Mouse (Mus musculus): Measurements from ENCODE around the gene Fam163b.
A peak's percentile ranks its signal among the peaks of the same experiment; 100 is the strongest.

Fam163b gene

DNA sequence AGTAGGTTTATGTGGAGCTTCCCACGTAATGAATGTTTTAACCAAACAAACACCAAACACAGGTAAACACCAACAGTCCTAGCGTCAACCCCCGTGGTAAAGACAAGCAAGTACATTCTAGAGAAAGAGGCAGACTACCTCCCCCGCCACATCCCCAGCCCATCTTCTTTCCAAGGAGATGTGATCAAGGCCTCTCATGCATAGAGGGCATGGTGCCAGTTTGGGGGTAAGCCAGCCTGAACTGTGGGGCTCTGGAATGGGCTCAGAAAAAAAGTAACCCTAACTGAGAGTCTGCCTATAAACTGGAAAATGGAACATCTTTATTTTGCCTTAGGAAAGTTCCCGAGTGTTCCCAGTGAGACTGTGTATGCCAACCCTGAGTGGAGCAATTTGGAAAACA, 6.4 kb downstream of the Fam163b start:
- DNase-seq (ENCODE audit: low read depth, low spot score) = no peak

DNA sequence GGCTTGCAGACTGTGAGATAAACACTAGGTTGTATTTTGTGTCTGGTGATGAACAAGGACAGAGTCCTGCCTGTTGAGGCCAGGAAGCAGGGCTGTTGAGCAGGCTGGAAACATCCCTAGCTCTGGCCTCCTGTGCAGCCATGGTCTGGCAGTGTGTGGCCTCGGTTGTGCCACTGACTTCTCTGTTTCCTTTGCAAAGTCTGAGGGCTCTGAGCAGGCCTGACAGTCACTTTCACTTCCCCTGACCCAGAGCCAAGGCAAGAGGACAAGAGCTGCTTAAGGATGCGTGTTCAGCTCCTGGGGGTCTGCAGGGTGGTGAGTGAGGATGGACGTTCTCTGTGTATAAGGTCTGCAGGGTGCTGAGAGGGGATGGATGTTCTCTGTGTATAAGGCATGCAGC, 13.3 kb downstream of the Fam163b start:
- DNase-seq (ENCODE audit: low read depth, low spot score) = no peak

DNA sequence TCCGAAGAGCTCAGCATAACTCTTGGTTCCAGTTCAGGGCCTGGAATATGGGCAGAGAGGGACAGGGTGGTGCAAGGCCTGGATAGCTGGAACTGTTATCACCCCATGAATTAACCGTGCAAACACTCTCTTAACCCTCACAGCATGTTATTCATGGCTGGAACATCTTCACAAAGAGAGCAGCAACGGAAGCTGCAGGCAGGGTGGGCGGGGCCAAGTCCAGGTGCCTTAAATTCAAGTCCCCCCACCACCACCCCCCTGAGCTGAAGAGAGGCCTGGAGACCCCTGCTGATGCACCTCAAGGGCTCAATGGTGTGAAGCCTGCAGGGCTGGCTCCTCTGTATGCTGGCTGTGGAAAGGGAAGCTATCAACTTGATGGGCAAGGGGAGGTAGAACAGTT, 15.8 kb downstream of the Fam163b start:
- DNase-seq (ENCODE audit: low read depth, low spot score) = no peak

GRCm38 (mm10) chr2:27125979-27126378, 16.3 kb downstream of the Fam163b start:
- peak; percentile 53 for DNase-seq (ENCODE audit: low read depth, low spot score)

DNA sequence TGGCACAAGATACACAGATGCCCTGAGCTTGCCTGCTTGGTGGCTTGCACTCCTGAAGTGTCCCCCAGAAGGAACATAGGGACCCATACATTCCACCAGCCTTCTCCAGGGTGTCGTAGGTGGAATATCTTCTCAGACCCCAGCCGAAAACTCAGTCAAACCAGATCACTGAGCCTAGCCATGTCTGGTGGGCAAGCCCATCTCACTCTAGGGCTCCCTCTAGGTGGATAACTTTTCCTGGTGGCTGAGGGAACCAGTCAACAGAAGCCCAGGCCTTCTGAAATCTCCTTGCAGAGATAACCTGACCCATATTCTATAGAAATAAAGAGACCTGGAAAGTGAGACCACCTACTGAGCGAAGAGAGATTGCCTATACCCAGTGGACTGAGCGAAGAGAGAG, 19.2 kb downstream of the Fam163b start:
- DNase-seq (ENCODE audit: low read depth, low spot score) = no peak

DNA sequence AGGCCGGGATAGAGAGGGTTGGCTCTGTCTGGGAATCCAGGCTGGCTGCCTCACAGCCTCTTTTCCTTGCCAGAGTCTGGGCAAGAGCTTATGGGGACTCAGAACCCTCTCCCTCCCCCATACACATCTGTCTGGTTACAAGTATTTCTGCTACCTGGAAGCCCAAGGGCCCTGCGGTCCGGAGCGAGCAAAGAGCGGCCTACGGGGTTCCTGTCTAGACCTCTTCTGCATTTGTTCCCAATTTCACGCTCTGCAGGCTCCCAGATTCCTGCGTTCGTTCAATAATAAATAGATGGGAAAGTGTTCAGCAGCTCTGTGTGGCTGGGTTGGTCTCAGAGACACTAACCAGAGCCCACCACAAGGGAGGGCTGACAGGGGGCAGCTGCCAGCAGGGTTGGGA, 19.7 kb downstream of the Fam163b start:
- no peak for DNase-seq (ENCODE audit: low read depth, low spot score)

DNA sequence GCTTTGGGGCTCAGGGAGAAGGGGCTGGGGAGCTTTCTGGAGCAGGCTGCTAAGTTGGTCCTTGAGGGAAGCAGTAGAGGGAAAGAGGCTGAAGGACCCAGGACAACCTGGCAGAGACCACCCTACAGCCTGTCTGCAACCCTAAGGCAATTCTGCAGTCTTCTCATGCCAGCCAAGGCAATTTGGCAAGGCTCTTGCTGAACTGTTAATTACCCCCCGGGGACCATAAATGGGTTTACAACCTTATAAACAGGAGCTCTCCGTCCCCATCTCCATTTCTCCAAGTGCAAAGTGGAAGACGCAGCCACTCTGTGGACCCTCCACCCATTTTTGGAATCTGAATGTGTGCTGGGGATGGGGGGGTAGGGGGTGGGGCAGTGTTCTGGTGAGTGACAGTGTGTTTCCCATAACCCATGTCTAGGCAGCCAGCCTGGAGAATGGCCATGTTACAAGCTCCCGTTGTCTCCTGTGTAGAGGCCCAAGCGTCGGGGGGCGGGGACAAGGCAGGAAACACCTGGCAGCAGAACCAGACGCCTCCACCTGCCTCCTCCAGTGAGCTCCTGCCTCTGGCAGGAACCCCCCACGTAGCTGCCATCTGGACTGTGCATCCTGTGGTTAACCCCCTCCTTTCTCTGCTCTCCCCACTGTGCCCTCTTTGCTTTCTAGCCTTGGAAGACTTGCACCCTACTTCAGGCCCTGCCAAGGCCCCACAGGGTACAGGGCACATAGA, 20.5 kb downstream of the Fam163b start:
- DNase-seq (ENCODE audit: low read depth, low spot score) = peak; percentile 73

- no peak for DNase-seq (ENCODE audit: low read depth, low spot score)
Measured at GRCm38 (mm10) chr2:27120241-27120641, 22.1 kb downstream of the Fam163b start.

DNA sequence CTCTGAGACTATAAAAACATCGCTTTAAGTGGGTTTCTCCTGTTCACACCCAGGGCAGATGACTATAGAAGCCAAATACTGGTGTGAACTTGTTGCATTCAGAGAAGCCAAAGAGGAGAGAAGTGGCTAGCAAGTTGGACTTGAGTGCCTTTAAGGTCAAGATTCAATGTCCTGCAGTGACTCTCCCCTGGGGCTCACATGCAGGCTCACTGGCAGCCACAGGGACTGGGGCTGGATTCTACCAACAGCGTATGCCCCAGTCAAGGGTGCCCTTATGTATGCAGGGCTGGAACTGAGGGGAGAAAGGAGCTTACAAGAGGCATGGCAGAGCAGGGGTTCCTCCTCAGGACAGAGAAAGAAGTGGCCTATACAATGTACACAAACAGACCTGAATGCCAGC, 22.5 kb downstream of the Fam163b start:
- no peak for DNase-seq (ENCODE audit: low read depth, low spot score)

DNA sequence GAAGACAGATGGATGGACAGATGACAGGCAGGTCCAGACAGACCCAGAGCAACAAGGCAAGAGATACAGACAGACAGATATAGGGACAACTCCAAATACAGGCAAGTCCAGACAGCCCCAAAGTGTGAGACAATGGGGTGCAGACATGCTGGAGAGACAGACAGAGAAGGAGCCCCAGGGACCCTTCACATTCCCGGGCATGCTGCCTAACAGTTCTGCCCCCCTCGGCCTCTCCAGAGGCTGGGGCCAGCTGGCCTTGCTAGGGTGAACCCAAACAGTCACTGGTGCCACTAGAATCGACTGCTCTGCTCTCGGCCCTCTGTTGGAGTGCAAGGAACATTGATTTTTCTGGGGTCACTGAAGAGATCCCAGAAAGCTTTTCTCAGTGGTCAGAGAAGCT, 23.8 kb downstream of the Fam163b start:
- DNase-seq (ENCODE audit: low read depth, low spot score) = no peak

DNA sequence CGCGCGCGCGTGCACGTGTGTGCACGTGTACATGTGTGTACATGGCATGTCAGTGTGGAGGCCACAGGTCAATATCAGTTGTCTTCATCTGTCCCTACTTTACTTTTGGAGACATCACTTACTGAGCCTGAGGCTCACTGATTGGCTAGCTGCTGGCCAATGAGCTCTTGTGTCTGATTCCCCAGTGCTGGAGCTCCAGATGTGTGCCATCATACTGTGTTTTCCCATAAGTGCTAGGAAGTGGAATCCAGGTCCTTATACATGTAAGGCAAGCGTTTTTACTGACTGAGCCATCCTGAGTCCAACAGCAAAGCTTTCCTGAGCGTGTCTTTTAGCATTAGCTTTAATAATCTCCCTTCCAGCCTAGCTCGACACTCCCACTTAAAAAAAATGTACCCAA, 28.1 kb downstream of the Fam163b start:
- DNase-seq (ENCODE audit: low read depth, low spot score) = no peak

DNA sequence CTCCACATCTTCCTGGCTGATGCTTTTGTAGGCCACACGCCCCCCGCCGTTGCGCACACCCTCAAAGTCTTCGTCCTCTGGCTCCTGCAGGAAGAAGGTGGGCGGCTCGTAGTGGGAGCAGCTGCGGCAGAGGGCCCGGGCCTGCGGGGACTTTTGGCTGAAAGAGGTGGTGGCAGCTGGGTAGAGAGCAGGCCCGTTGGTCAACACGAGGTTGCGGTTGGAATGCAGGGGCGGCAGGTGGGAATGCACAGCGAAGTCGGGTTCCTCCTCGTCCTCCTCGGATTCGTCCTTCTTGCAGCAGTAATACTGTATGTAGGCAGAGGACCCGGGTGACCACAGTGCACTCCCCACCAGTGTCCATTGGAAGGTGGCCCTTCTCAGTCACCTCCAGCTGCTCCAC, 29.7 kb downstream of the Fam163b start:
- DNase-seq (ENCODE audit: low read depth, low spot score) = no peak

- DNase-seq (ENCODE audit: low read depth, low spot score) = peak; percentile 91
Measured at GRCm38 (mm10) chr2:27109052-27109451, 33.2 kb downstream of the Fam163b start.

- DNase-seq (ENCODE audit: low read depth, low spot score) = no peak
Measured at GRCm38 (mm10) chr2:27108144-27108543, 34.1 kb downstream of the Fam163b start.

GRCm38 (mm10) chr2:27106816-27107215, 35.5 kb downstream of the Fam163b start:
- DNase-seq (ENCODE audit: low read depth, low spot score) = peak; percentile 23

DNA sequence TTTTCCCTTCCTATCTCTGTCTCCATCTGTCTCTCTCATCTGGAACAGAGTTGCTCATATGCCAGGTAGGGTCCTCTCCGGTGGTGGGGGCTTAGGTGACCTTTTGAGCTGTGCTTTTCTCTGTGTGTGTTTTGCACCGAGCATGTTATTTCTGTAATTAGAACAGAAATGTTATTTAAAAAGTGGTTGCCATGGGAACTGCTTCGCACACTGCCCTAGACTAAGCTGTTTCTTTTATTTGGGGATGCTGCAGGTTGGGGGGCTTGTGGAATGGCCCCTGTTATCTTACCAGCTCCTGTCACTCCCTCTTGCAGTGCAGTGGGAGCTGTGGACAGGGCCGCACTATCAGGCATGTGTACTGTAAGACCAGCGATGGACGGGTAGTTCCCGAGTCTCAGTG, 38.7 kb downstream of the Fam163b start:
- peak; percentile 78 for DNase-seq (ENCODE audit: low read depth, low spot score)

- peak; percentile 66 for DNase-seq (ENCODE audit: low read depth, low spot score)
Measured at GRCm38 (mm10) chr2:27097776-27098175, 44.5 kb downstream of the Fam163b start.

DNA sequence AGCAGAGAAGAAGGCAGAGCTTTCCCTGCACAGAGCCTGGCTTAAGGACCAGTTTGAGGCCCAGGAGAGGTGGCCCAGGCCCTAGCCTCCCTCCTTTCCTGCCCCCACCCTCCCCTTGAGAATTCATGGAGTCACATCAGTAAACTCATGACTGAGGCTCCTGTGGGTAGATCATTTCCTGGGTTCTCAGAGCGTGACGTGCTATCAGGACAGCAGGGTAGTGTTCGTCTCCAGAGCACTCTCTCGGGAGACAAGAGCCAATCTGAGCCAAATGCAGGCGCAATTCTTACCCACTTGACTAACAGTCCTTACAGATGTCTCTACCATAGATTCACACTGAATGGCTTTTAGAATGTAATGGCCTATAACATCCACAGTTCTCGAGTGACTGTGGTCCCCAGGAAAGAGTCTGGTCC, 45.0 kb downstream of the Fam163b start:
- peak; percentile 66 for DNase-seq (ENCODE audit: low read depth, low spot score)

DNA sequence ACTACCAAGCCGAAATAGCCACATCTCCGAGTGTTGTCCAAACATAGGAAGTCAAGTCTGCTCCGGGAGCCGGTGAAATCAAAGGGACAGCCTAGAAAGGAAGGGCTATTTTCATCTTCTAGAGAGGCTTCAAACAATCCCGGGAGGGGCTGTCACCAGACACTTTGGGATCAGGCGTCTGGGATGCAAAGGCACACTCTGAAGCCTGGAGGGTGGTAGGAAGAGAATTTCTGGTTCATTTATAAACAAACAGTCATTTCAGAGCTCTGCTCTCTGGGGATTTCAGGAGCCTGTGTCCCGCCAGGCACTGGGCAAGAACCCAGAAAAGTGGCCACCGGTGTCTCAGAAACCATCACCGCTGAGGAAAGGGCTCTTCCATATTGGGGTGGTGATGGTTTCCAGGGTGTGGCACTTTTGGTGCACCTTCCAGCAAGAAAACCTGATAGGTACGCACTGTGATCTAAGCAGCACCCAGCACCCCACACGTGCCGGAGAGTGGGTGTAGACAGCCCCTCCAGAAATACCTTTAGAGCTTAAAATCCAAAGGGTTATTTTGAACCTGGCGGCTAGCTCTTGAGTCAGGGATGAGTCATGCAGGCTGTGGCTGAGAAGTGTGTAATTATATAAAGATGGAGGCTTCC, 45.8 kb downstream of the Fam163b start:
- peak; percentile 93 for DNase-seq (ENCODE audit: low read depth, low spot score)

GRCm38 (mm10) chr2:27095178-27095577, 47.1 kb downstream of the Fam163b start:
- no peak for DNase-seq (ENCODE audit: low read depth, low spot score)

DNA sequence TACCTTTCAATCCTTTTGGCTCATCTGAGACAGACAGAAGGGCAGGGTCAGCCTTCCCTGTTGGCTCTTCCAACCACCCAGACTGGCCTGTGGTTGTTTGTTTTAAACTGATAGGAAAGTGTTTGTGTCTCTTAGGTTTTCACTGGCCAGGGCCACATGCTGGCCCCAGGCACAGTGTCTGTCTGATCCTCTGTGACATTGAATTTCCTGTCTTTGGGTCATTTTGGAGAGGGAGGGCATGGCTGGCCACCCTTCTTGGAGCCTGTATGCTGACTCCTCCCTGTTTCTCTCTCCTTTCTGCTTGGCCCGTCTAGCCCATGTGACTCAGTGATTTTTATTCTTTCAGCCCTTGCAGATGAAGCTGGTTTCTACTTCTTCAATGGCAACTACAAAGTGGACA, 53.1 kb downstream of the Fam163b start:
- DNase-seq (ENCODE audit: low read depth, low spot score) = no peak

DNA sequence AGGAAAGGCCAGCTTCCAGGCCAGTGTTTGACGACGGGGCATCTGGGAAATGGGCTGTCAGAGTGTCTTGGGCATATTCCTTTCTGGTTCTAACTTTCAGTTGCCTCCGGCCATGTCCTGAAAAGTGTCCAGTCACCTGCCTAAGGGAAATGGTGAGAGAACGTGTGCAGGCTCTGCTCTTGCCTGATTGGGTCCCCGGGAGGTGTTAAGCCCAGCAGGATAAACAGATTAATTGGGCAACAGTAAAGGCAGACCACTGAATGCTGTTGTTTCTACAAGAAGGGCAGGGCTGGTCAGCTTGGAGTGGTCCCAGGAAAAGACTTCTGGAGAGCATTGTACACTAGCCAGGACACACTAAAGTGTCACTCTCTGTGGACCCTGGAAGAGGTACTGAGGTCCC, 53.6 kb downstream of the Fam163b start:
- DNase-seq (ENCODE audit: low read depth, low spot score) = no peak

GRCm38 (mm10) chr2:27088071-27088644, 54.1 kb downstream of the Fam163b start:
- DNase-seq (ENCODE audit: low read depth, low spot score) = peak; percentile 54

All from brain, adult 2 months (tissue).